Mouse (Mus musculus): ENCODE measurements around the gene Gdpd3. TPM values are rescaled to one million over a fixed set of nuclear protein-coding genes. Genes with fewer than 3 reads are reported as not detected.

The Gdpd3 gene
- polyA plus RNA-seq, 1 experiment: 20.8 TPM

DNA sequence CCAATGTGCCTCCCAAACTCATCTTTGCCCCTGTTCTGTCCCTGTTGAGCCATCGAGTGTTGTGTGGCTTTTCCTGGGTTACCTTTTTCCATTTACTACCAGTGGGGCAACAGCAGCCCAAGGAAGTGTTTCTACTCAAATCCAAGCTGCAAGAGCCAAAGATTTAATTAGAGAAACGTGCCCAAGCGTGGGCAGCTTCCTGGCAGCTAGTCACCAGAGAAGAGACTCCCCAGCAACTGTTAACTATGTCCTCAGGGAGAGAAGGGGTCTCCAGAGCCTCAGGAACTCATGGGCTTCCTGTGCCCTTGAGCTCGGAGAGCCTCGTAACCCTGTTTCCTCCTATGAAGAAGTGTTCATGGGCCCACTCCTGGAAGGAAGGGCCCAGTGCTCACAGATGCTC lies 25.2 kb upstream of the Gdpd3 start:
- Histone ChIP-seq H3K4me3 (ENCODE audit: insufficient read depth, low read length) (no peak overlapping the region), H3K27ac (ENCODE audit: insufficient read depth, low read depth, low read length) (no peak overlapping the region), H3K4me1 (ENCODE audit: control insufficient read depth, insufficient read depth, low read length) (peaks cover 61% of the 10 kb centered on the region)
- TF ChIP-seq POLR2A (IDR thresholded peaks at IDR 0.05; ENCODE audit: borderline replicate concordance, low read depth, low read length): no peak
- no peak for TF ChIP-seq CTCF (IDR thresholded peaks at IDR 0.05; ENCODE audit: low read depth, low read length)

DNA sequence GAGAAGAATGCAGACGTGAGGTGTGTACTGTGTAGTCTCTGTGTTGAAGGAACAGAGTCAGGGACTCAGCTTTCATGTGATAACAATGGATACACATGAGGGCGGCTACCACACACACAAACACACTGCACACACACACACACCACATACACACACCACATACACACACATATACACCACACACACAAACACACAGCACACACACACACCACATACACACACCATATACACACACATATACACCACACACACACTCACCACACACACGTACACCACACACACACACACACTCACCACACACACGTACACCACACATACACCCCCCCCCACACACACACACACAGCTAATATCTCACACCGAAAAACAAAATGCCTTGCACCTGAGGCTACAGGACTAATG lies 24.7 kb upstream of the Gdpd3 start:
- Histone ChIP-seq H3K27ac (ENCODE audit: insufficient read depth, low read depth, low read length) (no peak overlapping the region), H3K4me3 (ENCODE audit: insufficient read depth, low read length) (no peak overlapping the region)
- TF ChIP-seq POLR2A (IDR thresholded peaks at IDR 0.05; ENCODE audit: borderline replicate concordance, low read depth, low read length) (no peak), CTCF (IDR thresholded peaks at IDR 0.05; ENCODE audit: low read depth, low read length) (no peak)

DNA sequence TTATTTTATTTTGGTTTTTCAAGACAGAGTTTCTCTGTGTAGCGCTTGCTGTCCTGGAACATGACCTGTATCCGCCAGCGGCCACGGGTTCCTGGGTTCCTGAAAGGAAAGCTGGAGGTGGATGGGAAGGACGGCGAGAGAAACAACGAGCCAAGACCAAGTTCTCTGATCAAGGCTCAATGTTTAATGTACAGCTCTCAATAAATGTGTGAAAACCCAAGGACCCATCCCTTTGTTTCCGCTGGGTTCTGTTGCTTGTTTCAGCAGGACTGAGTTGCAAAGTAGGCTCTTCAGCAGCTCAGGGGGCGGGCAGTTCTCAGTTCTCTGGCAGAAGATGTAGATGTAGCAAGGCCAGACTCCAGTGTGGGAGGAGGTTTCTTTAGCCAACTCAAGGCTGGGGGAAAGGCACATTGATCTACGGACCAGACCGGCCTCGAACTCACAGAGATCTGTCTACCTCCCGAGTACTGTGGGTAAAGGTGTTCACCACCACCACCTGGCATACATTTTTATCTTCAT lies 24.1 kb upstream of the Gdpd3 start:
- no peak overlapping the region for H3K4me3 ChIP-seq (ENCODE audit: insufficient read depth, low read length)
- peaks cover 57% of the 10 kb centered on the region for H3K4me1 ChIP-seq (ENCODE audit: control insufficient read depth, insufficient read depth, low read length)
- H3K27ac ChIP-seq (ENCODE audit: insufficient read depth, low read depth, low read length): no peak overlapping the region
- TF ChIP-seq POLR2A (IDR thresholded peaks at IDR 0.05; ENCODE audit: borderline replicate concordance, low read depth, low read length) (no peak), CTCF (IDR thresholded peaks at IDR 0.05; ENCODE audit: low read depth, low read length) (no peak)

More for the DNA sequence above, 24.7 kb upstream of the Gdpd3 start:
- peaks cover 56% of the 10 kb centered on the region for H3K4me1 ChIP-seq (ENCODE audit: control insufficient read depth, insufficient read depth, low read length)

DNA sequence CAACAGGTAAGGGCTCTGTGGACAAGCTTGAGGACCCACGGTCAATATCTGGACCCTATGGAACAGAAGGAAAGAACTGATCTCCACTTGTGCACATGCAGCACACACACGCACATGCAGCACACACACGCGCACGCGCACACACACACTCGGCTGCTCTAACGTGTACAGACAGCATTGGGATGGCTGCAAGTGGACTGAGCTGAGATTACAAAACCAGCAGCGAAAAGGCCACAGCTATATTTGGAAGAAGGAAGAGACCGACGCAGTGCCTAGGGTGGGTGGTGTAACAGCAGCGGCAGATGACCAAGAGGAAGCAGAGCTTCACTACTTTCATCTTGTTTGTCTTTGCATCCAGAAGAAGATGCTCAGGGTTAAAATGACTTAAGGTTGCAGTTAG lies 20.1 kb upstream of the Gdpd3 start:
- H3K27ac ChIP-seq (ENCODE audit: insufficient read depth, low read depth, low read length): peak overlapping the region; percentile 99

DNA sequence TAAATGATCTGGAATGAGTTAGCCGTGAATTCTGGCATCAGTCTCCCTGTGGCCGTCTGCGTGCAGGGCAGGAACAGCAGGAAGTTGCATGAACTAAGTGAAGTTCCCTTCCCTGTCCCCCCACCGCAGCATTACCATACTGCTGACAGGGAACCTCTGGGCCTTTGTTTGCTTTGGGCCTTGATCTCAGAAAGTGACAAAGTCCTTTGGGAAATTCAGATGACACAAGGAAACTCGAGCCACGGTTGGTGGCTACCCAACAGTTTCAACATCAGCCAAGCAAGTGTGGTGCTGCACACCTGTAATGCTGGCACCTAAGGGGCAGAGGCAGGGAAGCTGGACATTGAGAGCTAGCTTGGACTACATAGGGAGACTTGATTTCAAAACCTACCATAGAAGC lies 19.3 kb upstream of the Gdpd3 start:
- TF ChIP-seq CTCF (IDR thresholded peaks at IDR 0.05; ENCODE audit: low read depth, low read length): peak; percentile 32; the same call in 1 of the 2 replicates
- peak; percentile 79; the same call in 1 of the 2 replicates for TF ChIP-seq POLR2A (IDR thresholded peaks at IDR 0.05; ENCODE audit: borderline replicate concordance, low read depth, low read length)
- H3K4me1 ChIP-seq (ENCODE audit: control insufficient read depth, insufficient read depth, low read length): peaks cover 52% of the 10 kb centered on the region
- peak overlapping the region; percentile 64 for H3K4me3 ChIP-seq (ENCODE audit: insufficient read depth, low read length)
- H3K27ac ChIP-seq (ENCODE audit: insufficient read depth, low read depth, low read length): peak overlapping the region; percentile 99

More for the DNA sequence above, 20.1 kb upstream of the Gdpd3 start:
- Histone ChIP-seq H3K4me1 (ENCODE audit: control insufficient read depth, insufficient read depth, low read length) (peaks cover 50% of the 10 kb centered on the region), H3K4me3 (ENCODE audit: insufficient read depth, low read length) (peak overlapping the region; percentile 64)
- no peak for TF ChIP-seq POLR2A (IDR thresholded peaks at IDR 0.05; ENCODE audit: borderline replicate concordance, low read depth, low read length)
- TF ChIP-seq CTCF (IDR thresholded peaks at IDR 0.05; ENCODE audit: low read depth, low read length): no peak

DNA sequence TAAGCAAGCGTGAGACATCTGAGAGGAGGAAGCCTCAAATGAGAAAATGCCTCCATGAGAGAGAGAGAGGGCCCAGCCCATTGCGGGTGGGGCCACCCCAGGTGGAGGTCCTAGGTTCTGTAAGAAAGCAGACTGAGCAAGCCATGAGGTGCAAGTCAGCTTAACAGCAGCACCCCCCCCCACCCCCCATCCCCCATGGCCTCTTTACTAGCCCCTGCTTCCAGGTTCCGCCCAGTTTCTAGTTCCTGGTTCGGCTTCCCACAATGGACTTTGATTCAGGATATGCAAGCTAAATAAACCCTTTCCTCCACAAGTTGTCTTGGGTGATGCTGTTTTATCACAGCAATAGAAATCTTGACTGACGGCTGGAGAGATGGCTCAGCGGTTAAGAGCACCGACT lies 17.3 kb upstream of the Gdpd3 start:
- TF ChIP-seq CTCF (IDR thresholded peaks at IDR 0.05; ENCODE audit: low read depth, low read length) (no peak), POLR2A (IDR thresholded peaks at IDR 0.05; ENCODE audit: borderline replicate concordance, low read depth, low read length) (no peak)
- H3K4me3 ChIP-seq (ENCODE audit: insufficient read depth, low read length): no peak overlapping the region
- peaks cover 50% of the 10 kb centered on the region for H3K4me1 ChIP-seq (ENCODE audit: control insufficient read depth, insufficient read depth, low read length)
- peak overlapping the region; percentile 83 for H3K27ac ChIP-seq (ENCODE audit: insufficient read depth, low read depth, low read length)

DNA sequence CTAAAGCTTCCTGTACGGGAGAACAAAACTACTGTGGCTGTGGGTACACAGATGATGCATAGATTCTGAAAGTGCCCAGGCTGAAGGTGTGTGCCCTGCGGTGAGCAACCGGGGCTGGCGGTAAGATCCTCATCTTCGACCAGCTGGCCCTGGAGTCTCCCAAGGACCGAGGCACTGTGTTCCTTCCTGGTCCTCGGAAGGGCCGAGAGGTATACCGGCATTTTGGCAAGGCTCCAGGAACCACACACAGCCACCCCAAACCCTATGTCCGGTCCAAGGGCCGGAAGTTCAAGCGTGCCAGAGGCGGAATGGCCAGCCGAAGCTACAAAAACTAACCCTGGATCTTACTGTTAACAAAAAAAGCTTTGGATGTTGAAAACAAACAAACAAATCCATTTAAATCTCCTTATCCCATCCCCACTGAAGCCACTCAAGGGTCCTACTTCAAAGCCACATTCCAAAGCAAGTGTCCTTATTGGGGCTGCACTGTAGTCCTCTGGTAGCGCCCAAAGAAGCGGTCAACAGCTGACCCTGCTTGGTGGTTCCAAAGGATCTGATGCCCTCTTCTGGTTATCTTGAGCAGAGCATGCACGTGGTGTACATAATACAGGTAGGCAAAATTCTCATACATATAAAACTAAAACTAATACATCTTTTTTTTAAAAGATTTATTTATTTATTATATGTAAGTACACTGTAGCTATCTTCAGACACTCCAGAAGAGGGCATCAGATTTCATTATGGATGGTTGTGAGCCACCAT lies 16.4 kb upstream of the Gdpd3 start:
- Histone ChIP-seq H3K27ac (ENCODE audit: insufficient read depth, low read depth, low read length) (no peak overlapping the region), H3K4me3 (ENCODE audit: insufficient read depth, low read length) (no peak overlapping the region), H3K4me1 (ENCODE audit: control insufficient read depth, insufficient read depth, low read length) (peaks cover 50% of the 10 kb centered on the region)
- TF ChIP-seq POLR2A (IDR thresholded peaks at IDR 0.05; ENCODE audit: borderline replicate concordance, low read depth, low read length) (no peak), CTCF (IDR thresholded peaks at IDR 0.05; ENCODE audit: low read depth, low read length) (peak; percentile 44; the same call in 1 of the 2 replicates)

DNA sequence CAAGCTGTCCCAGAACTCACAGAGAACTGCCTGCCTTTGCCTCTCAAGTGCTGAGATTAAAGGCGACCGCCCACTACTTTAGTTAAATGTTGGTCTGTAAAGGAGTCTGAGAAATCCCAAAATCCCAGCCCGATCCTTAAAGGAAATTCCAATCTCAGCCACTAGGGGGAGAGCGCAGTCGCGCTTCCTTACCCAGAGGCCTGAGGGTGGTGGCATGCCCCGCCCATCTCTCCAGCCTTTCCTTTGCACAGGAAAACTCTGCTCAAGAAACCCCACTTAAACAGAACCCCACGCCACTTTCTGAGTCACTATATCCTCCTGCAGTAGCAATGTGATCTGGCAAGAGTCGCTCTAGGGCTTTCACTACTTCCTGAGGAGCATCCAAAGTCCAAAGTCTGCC lies 11.3 kb upstream of the Gdpd3 start:
- peak overlapping the region; percentile 26 for H3K4me3 ChIP-seq (ENCODE audit: insufficient read depth, low read length)
- TF ChIP-seq CTCF (IDR thresholded peaks at IDR 0.05; ENCODE audit: low read depth, low read length) (peak; percentile 69), POLR2A (IDR thresholded peaks at IDR 0.05; ENCODE audit: borderline replicate concordance, low read depth, low read length) (no peak)
- peaks cover 26% of the 10 kb centered on the region for H3K4me1 ChIP-seq (ENCODE audit: control insufficient read depth, insufficient read depth, low read length)
- H3K27ac ChIP-seq (ENCODE audit: insufficient read depth, low read depth, low read length): peak overlapping the region; percentile 44

DNA sequence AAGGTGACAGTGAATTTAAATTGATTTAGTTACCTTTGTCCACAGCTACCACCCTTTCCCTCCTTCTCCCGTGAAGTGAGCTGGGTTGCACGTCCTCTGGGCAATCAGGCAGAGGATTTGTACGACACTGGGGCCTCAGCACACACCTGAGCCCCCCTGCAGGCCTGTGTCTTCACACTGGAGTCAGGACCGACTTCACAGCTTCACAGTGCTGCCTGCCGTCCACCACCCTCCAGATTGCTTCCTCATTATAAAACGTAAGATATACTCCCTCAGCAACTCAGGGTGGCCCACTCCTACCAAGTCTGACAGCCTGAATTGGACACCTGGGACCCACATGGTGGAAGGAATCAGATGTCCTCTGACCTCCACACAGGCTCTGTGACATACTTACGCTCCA lies 7.6 kb upstream of the Gdpd3 start:
- Histone ChIP-seq H3K4me3 (ENCODE audit: insufficient read depth, low read length) (no peak overlapping the region), H3K27ac (ENCODE audit: insufficient read depth, low read depth, low read length) (no peak overlapping the region), H3K4me1 (ENCODE audit: control insufficient read depth, insufficient read depth, low read length) (peaks cover 36% of the 10 kb centered on the region)
- TF ChIP-seq POLR2A (IDR thresholded peaks at IDR 0.05; ENCODE audit: borderline replicate concordance, low read depth, low read length): no peak
- no peak for TF ChIP-seq CTCF (IDR thresholded peaks at IDR 0.05; ENCODE audit: low read depth, low read length)

DNA sequence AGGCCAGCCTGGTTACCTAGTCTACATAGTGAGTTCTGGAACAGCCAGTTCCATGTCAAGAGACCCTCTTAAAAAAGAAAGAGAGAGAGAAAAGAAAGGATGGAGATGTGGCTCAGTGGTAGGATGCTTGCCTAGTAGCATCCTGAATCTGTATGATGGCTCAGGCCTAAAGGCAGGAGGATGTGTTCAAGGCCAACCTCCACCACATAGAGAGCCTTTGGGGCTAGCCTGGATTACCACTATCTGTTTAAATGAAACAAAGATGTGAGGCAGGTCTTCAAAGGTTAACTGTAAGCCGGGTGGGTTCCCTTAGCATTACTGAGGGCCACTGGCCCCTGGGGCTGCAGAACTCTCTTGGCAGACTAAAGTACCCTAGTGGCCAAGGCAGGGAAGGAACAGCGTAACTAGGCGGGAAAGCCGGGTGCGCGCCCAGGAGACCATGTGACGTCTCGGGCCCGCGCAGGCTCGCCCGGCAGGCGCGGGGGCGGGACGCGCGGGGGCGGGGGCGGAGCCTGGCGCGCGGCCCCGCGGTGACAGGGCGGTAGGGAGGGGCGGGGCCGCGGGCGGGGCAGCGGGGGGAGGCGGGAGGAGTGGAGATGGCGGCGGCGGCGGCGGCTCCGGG lies 7.0 kb upstream of the Gdpd3 start, which contains the start of gene Mapk3:
Gene Mapk3 (plus strand): TSS at position 552 of the 622 bp plus-strand sequence.
- TF ChIP-seq CTCF (IDR thresholded peaks at IDR 0.05; ENCODE audit: low read depth, low read length) (peak; percentile 40; the same call in 1 of the 2 replicates), POLR2A (IDR thresholded peaks at IDR 0.05; ENCODE audit: borderline replicate concordance, low read depth, low read length) (no peak)
- peaks cover 34% of the 10 kb centered on the region for H3K4me1 ChIP-seq (ENCODE audit: control insufficient read depth, insufficient read depth, low read length)

More for the DNA sequence above, 7.0 kb upstream of the Gdpd3 start, which contains the start of gene Mapk3:
- H3K27ac ChIP-seq (ENCODE audit: insufficient read depth, low read depth, low read length): peak within 1 kb of the TSS; percentile 64
- peak within 1 kb of the TSS; percentile 98 for H3K4me3 ChIP-seq (ENCODE audit: insufficient read depth, low read length)

All from bone marrow macrophage, adult 2 months (primary cell).